Mouse (Mus musculus) CD4-positive naive resting alpha-beta T cell, adult 57 days (primary cell): ENCODE results near the gene Rfc1. TPM values are rescaled to one million over a fixed set of nuclear protein-coding genes. Genes with fewer than 3 reads are reported as not detected.

ENCODE experiments used
- total RNA-seq: library from RNA; stranded (reverse); gene quantifications from one replicate; pipeline ENCODE4 v1.2.4, GENCODE M21; 2023

Gene Rfc1
- 41.9 TPM for total RNA-seq

DNA sequence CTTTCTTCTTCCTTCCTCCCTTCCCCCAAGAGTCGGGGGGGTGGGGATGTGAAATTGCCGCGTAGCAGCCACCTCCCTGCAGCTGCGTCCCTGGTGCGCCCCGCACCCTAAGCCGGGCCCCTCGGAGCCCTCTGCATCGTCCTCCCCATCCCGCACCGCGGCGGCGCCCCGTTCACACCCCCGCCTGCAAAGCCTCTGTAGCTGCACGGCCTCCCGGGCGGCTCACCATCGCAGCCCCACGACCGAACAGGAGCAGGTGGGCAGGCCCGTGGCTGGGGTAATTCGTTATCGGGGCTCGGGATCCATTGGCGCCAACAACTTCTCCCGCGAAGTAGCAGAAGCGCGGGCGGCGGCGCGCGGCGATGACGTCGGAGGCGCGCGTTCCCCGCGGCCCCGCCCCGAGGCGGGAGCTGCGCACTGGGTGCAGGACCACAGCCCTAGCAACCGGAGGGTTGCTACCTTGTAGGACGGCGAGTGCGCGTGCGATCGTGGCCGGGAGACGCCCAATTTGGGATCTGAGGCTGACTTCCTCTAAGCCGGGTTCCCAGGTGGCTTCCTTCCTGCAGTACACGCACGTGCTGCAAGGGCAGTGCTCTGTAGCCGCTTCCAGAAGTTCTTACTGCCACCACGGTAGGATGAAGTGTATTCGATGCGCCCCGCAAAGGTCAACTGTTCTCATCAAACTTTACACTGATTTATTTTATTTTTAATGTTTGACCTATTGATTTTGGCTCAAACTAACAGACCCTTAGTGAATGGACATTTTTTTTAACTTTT, at the start of gene Rfc1:
Rfc1 (minus strand) TSS at position 373 of the 777 bp plus-strand sequence.

GRCm38 (mm10) chr5:65348168-65348567, 12.7 kb upstream of the Rfc1 start, which contains the start of gene Klb:
TSS of gene Klb (plus strand) at chr5:65348314.

Other genes starting within 250 kb of the Rfc1 start
- gene Tmem156, start 243.5 kb downstream of the Rfc1 start, total RNA-seq = 22.3 TPM
- 23.7 TPM for gene Klhl5, start 228.1 kb downstream of the Rfc1 start, total RNA-seq
- gene Wdr19, start 136.0 kb downstream of the Rfc1 start, total RNA-seq = 2.2 TPM
- not detected for gene Klb, start 12.6 kb upstream of the Rfc1 start, total RNA-seq
- 2,825 TPM for gene Rpl9, start 55.8 kb upstream of the Rfc1 start, total RNA-seq
- gene Lias, start 55.8 kb upstream of the Rfc1 start, total RNA-seq = 33.3 TPM
- gene Ugdh, start 100.3 kb upstream of the Rfc1 start, total RNA-seq = 20.1 TPM
- not detected for gene Gm43552, start 157.2 kb upstream of the Rfc1 start, total RNA-seq
- 112 TPM for gene Smim14, start 201.5 kb upstream of the Rfc1 start, total RNA-seq
- gene Ube2k, start 201.6 kb upstream of the Rfc1 start, total RNA-seq = 75.6 TPM